Mouse (Mus musculus) testis, adult 2 months (tissue): ENCODE results near the gene Olfr372. TPM values are rescaled to one million over a fixed set of nuclear protein-coding genes. Genes with fewer than 3 reads are reported as not detected.
A peak's percentile ranks its signal among the peaks of the same experiment; 100 is the strongest.
"Not testable (repeated sequence)": the region's sequence is repeated elsewhere in the genome, so short reads cannot be mapped to it uniquely, and the experiment has no call there.

Experiments
- H3K27ac ChIP-seq: fragments of 200-500 bp; 2 replicates; pipeline ENCODE4 v1.5.1; 2012; ENCODE audit warnings: low read depth, low read length; ENCODE audit not compliant: control insufficient read depth, insufficient read depth
- H3K27me3 ChIP-seq: fragments of 200-500 bp; 2 replicates; pipeline ENCODE4 v1.6.1; 2012; ENCODE audit warnings: mild to moderate bottlenecking, low read length, moderate library complexity; ENCODE audit not compliant: control insufficient read depth, insufficient read depth
- H3K36me3 ChIP-seq: fragments of 200-500 bp; 2 replicates; pipeline ENCODE4 v1.6.1; 2012; ENCODE audit warnings: mild to moderate bottlenecking, low read length; ENCODE audit not compliant: control insufficient read depth, insufficient read depth
- H3K4me1 ChIP-seq: fragments of 200-500 bp; 2 replicates; pipeline ENCODE4 v1.6.1; 2012; ENCODE audit warnings: low read length; ENCODE audit not compliant: control insufficient read depth, insufficient read depth
- H3K4me3 ChIP-seq: fragments of 200-500 bp; 2 replicates; pipeline ENCODE4 v1.5.1; 2012; ENCODE audit warnings: low read depth, mild to moderate bottlenecking, low read length, moderate library complexity, mixed read lengths; ENCODE audit not compliant: control insufficient read depth
- CTCF ChIP-seq: fragments of 200-500 bp; IDR thresholded peaks from 2 replicates; pipeline ENCODE4 v1.5.1; 2012; ENCODE audit warnings: low read depth, mild to moderate bottlenecking, inconsistent platforms, low read length, moderate library complexity; ENCODE audit not compliant: control insufficient read depth, insufficient read depth, insufficient replicate concordance
- POLR2A ChIP-seq: fragments of 200-500 bp; IDR thresholded peaks from 2 replicates; pipeline ENCODE4 v1.6.1; 2012; ENCODE audit warnings: low read depth, mild to moderate bottlenecking, inconsistent platforms, low read length, moderate library complexity; ENCODE audit not compliant: control insufficient read depth
- polyA plus RNA-seq: library from polyadenylated mRNA; depleted of rRNA; stranded (reverse); fragments of >200 nt; gene quantifications from 2 replicates; pipeline ENCODE4 v1.2.3, GENCODE M21; 2012

Olfr372 gene
- polyA plus RNA-seq, 1 experiment = not detected

- Histone ChIP-seq H3K27ac (no peak overlapping the region), H3K27me3 (no peaks in the 10 kb centered on the region), H3K4me1 (no peaks in the 10 kb centered on the region), H3K36me3 (no peaks in the 10 kb centered on the region), H3K4me3 (no peak overlapping the region)
- TF ChIP-seq POLR2A = no peak
- no peak for TF ChIP-seq CTCF
Observed at GRCm38 (mm10) chr8:72018141-72018540, 22.9 kb upstream of the Olfr372 start.

GRCm38 (mm10) chr8:72019022-72019421 lies 22.0 kb upstream of the Olfr372 start:
- H3K27me3 ChIP-seq, H3K4me1 ChIP-seq, H3K4me3 ChIP-seq, H3K27ac ChIP-seq, H3K36me3 ChIP-seq: not testable (repeated sequence)

DNA sequence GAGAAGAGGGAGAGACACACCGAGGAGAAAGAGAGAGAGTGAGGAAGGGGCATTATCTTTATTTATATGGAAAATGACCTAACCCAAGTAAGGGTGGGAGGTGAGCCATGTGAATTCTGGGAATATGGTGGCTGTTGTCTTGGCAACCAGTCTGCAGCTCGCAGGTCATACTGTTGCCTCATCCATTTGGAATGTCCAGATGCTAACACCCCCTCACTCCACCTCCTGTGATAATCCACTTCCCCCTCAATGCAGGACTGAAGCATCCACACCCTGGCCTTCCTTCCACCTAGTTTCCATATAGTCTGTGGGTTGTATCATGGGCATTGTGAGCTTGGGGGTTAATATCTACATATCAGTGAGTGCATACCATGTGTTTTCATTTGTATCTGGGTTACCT lies 21.2 kb upstream of the Olfr372 start:
- no peaks in the 10 kb centered on the region for H3K27me3 ChIP-seq
- TF ChIP-seq POLR2A = no peak
- TF ChIP-seq CTCF = no peak
- H3K4me3 ChIP-seq = peak overlapping the region; percentile 49
- no peaks in the 10 kb centered on the region for H3K36me3 ChIP-seq
- no peak overlapping the region for H3K27ac ChIP-seq
- H3K4me1 ChIP-seq = no peaks in the 10 kb centered on the region

- H3K27ac ChIP-seq, H3K4me3 ChIP-seq, H3K27me3 ChIP-seq, H3K4me1 ChIP-seq, H3K36me3 ChIP-seq: not testable (repeated sequence)
Observed at GRCm38 (mm10) chr8:72024886-72025285, 16.1 kb upstream of the Olfr372 start.

GRCm38 (mm10) chr8:72032926-72033325 lies 8.1 kb upstream of the Olfr372 start:
- not testable (repeated sequence) for H3K27me3 ChIP-seq, H3K4me3 ChIP-seq, H3K27ac ChIP-seq, H3K36me3 ChIP-seq, H3K4me1 ChIP-seq

GRCm38 (mm10) chr8:72042493-72042892 lies 1.5 kb downstream of the Olfr372 start:
- no peaks in the 10 kb centered on the region for H3K4me1 ChIP-seq
- no peak overlapping the region for H3K27ac ChIP-seq
- H3K4me3 ChIP-seq = no peak overlapping the region
- TF ChIP-seq POLR2A (no peak), CTCF (no peak)
- H3K36me3 ChIP-seq = no peaks in the 10 kb centered on the region
- H3K27me3 ChIP-seq = no peaks in the 10 kb centered on the region

DNA sequence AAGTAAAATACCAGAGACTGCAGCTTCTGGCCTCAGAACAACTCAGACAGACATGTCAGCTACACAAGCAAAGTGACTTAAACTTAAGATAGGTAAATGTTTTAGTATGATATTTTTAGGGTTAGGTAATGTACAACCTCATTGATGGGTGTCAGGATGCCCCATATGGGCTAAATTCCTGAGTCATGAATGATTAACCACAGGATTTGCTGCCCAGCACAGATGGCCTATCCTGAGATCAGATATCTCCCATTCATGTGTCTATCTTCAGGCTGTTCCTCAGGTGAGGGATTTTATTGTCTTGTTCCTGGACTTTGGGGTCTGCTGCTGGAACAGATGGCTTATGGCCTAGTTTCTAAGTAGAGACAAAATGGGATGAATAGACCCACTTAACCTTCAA lies 13.6 kb downstream of the Olfr372 start:
- H3K27me3 ChIP-seq, H3K4me1 ChIP-seq, H3K27ac ChIP-seq, H3K36me3 ChIP-seq, H3K4me3 ChIP-seq: not testable (repeated sequence)

DNA sequence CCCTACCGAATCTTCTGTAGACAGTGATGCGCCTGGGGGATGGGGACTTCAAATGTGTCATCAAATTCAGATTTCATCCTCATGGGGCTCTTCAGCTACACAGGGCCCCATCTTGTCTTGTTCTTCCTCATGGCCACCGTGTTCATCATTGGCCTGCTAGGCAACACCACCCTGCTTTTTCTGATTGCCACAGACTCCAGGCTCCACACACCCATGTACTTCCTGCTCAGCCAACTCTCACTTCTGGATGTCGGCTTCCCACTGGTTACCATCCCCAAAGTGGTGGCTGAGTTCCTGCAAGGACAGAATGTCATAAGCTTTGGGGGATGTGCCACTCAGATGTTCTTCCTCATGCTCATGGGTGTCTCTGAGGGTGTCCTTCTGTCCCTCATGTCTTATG lies 16.6 kb downstream of the Olfr372 start:
- H3K27me3 ChIP-seq, H3K36me3 ChIP-seq, H3K4me1 ChIP-seq: not testable (repeated sequence)

DNA sequence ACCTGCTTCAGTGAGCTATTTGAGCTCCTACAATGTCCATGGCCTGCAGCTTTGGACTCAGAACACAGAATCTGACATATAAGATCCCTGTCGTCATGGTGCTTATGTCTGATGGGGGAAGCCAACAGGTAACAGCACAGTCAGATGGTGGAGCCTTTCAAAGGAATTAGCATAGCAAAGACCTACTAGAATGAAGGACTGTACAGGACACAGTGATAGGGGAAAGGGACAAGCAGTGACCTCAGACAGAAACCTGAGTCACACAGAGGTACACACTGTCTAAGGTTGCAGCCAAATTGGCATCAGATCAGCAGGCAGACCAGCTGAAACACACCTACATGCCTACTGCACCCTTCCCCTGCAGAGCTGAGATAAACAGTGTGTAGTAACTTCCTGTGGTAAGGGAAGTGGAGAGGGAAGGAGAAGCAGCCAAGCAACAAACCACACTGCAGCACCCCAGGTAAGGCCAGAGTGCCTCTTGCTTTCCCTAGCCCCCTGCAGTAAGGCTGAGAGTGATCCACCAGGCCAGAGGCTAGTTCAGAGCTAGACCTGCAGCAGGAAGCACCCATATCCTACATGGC lies 25.9 kb downstream of the Olfr372 start:
- H3K36me3 ChIP-seq, H3K4me1 ChIP-seq, H3K27me3 ChIP-seq, H3K4me3 ChIP-seq, H3K27ac ChIP-seq: not testable (repeated sequence)

More for the DNA sequence above, 16.6 kb downstream of the Olfr372 start:
- not testable (repeated sequence) for H3K27ac ChIP-seq, H3K4me3 ChIP-seq

DNA sequence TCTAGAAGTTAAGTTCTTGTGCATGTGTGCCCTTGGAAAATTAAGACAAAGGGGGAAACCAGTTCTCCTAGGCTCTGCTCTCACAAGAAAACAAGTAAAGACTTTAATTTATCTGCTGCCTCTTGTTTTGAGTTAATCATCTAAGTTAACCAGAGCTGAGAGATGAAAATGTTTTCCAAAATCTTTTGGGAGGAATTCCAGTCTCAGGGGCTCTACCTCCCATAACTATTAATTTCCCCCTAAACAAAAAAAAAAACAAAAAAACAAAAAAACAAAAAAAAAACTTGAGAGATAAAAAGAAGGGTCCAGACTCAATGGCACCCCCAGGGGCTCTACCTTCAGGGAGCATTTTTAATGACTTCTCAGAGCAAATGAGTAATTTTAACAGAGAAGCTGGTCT lies 41.9 kb downstream of the Olfr372 start, which contains the start of gene Olfr373:
Gene Olfr373, plus strand, starts transcription at position 301 of the 400 bp plus-strand sequence.
- H3K36me3 ChIP-seq, H3K27me3 ChIP-seq, H3K4me3 ChIP-seq, H3K27ac ChIP-seq, H3K4me1 ChIP-seq: not testable (repeated sequence)
